Mouse (Mus musculus) adrenal gland, adult 18-20 months (tissue): Measurements from ENCODE around the gene Nabp2. TPM values are rescaled to one million over a fixed set of nuclear protein-coding genes. Genes with fewer than 3 reads are reported as not detected.

ENCODE experiments used
- DNase-seq, 2 experiments: peaks; one replicate each; pipeline ENCODE4 v3.0.0; 2021 to 2022; ENCODE audit warnings: low spot score in 2 of 2
- long read RNA-seq, 2 experiments: library from polyadenylated mRNA; stranded (forward); transcript quantifications; one replicate each; pipeline ENCODE4 v2.0.0; 2021
- total RNA-seq, 2 experiments: library from RNA; stranded (reverse); gene quantifications; 1 replicate in 1 of 2; 2 replicates in 1 of 2; pipeline ENCODE4 v1.2.3; 2021

The Nabp2 gene
- total RNA-seq, result 10 to 100 TPM; 74.3 to 75.2 TPM
- long read RNA-seq, experiment 1, transcript Nabp2-201 (7 exons, 1,130 nt), result major isoform, 33 of 43 reads
- long read RNA-seq, experiment 1, transcript Nabp2-202 (6 exons, 1,371 nt), result minor isoform, 5 of 43 reads
- long read RNA-seq, experiment 1, partial matches to known transcripts, result 0 of 43 reads
- long read RNA-seq, experiment 1, other reads (novel, unspliced or antisense), result 5 of 43 reads
- long read RNA-seq, experiment 2, transcript Nabp2-201 (7 exons, 1,130 nt), result major isoform, 54 of 73 reads
- long read RNA-seq, experiment 2, partial matches to known transcripts, result 5 of 73 reads
- long read RNA-seq, experiment 2, other reads (novel, unspliced or antisense), result 12 of 73 reads

DNA sequence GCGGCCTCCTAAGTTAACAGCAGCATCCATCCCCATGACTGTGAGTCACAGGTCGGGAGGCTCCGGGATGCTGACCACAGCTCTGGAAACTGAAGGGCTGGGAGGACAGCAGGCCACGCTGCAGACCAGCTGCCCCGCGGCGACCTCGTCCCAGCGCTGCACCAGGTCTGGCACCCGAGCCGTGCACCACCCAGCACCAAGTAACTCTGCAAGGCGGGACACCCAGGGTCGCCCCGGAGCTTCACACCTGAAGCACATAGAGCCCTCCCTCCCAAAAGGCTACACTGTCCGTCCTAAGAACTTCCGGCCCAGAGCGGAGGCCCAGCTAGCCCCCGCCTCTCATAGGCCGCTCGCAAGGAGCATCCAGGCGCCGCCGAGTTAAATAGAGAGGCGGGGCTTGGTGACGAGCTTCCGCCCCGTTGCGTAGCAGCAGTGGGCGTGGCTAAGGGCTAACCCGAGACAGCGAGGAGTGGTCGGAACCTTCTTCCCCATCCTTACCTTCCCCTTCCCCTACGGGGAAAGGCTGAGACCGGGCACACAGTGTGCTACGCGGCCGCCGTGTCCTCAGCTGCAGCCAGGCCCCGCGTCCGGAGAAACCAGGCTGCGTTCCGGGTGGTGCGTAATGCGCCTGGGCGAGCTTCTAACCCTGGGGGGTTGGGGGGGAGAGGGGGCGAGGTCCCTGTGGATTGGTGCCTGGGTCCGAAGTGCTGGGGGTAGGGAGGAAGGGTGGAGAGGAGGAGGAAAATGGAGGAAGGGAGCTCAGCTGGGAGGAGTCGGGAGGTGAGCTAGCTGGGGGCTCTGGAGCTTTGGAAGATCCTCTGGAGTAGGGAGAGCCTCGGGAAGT is at the start of gene Nabp2, which contains the start of gene Rnf41:
Nabp2 (minus strand) TSS at position 282 of the 844 bp plus-strand sequence.
Rnf41 (plus strand) TSS at position 447 of the 844 bp plus-strand sequence.
- DNase-seq, result peak; percentile 97 to 98

DNA sequence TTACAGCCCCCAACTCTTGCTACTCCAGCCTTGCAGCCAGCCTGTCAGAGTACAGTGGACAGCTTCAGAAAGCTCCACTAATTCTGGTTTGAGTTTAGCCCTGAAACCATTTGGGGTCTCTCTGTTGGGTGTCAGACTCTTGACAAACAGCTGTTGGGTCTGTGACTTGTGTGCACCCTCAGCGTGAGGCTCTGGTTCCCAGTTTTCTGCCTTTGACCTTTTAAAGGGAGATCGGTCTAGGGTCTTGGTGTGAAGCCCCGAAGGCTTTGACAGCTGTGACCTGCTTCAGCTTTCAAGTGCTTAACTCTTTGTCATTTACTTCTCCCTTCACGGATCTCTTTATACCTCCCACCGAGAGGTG is 49.0 kb upstream of the Nabp2 start:
- DNase-seq, result no peak

DNA sequence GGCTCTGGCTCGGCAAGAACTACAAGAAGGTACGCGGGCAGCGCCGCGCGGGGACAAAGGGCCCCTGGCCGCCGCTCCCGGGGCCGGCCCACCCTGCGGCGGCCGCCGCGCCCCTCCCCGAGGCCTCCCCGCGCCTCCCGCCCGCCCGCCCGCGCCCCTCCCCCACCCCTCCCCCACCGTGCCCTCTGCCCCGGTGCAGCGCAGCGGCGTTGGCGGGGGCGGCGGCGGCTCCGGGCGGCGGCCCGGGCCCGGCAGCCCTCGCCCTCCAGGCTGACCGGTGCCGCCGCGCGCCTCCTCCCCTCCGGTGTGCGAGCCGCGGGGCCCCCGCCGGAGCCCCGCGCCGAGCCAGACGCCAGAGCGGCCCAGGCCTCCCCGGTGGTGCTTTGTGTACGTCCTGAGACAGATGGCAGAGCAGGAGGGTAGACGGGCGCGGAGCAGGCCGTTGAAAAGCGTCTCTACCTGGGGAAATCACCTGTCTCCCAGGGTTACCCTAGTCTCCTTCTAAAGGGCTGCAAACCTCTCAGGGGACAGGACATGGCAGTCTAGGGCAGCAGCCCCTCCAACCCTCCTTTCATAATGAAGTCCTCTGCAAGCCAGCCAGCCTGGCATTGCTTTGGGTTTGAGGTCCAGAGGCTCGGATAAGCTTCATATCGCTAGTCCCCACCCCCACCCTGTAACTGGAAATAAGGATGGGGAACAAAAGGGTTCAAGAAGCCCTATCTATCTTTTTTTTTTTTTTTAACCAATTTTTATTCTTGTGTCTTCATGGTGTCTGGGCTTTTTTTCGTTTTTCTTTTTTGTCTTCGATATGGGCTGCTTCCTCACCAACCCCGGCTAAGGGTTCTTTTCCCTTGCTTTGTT is 48.3 kb upstream of the Nabp2 start:
- peak; percentile 35 to 56 for DNase-seq

DNA sequence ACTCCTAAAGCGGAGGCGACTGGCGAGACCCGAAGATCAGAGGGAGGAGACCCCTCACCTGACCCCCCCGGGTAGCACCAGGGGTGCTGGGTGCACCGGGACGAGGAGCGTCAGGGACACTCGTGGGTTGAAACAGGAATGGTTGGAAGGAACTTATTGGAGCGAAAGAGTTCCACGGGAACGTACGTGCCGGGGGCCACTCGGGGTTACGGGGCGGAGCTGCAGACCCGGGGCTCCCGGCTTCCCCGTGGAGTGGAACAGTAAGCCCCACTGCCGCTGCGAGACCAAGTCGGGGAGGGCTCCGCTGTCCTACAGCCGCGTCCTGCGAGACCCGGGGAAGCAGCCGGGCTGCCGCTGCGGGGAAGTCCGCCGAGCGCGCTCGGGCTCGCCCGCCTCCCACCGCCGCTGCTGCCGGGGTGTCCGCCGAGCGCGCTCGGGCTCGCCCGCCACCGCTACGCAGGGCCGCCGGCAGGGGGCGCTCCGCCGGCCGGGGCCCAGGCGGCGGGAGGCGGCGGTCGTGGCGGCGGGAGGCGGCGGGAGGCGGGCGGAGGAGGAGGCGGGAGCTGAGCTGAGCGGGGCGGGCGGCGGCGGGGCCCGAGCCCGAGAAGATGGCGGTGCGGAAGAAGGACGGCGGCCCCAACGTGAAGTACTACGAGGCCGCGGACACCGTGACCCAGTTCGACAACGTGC is 47.6 kb upstream of the Nabp2 start, which contains the start of gene Smarcc2:
Smarcc2 (plus strand) TSS at position 530 of the 690 bp plus-strand sequence.
- DNase-seq, result peak; percentile 87 to 91

DNA sequence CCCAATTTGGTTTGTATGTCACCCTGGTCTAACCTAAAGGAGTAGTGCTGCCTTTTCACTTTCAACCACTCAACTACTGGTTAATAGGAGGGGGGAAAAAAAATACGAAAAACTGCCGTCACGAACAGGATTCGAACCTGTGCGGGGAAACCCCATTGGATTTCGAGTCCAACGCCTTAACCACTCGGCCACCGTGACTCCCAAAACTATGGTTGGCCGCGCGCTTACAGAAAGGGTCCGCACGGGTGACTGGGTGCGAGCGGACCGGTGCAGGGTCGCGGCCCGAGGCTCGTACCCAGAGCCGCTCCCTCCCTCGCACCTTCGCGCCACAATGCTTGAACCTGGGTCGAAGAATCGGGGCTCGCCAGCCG is 47.0 kb upstream of the Nabp2 start:
- DNase-seq, result peak; percentile 97 to 99

DNA sequence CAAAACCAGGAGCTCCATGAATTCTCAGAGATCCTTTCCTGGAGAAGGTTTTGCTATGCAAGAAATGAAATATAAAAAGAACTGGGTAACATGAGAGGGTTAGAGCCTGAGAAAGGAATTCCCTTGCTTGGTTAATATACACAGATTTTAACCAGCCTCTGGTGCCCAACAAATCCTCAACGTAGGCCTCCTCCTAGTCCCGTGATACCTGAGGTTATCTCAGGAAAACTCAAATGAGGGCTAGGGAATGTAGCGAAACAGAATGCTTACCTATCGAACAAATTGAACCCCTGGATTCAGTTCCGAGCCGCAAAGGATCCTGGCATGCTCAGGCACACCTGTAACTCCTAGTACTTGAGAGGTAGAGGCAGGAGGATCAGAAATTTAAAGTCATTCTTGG is 46.4 kb upstream of the Nabp2 start:
- DNase-seq, result no peak

DNA sequence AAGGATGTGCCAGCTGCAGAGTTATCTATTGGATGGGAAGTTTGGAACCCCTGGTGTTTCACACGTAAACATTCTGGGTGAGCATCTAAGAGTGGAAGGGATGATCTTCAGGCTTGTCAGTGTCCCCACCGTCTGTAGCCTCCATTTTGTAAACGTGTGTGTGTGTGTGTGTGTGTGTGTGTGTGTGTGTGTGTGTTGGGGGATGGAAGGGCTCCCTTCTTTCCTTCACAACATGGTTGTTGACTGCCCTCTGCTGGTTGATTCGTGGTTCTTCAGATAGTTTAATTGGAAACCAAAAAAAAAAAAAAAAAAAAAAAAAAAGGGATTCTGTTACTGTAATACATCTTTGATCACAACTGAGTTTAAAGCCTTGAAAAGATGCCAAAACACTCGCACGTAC is 44.0 kb upstream of the Nabp2 start:
- DNase-seq, result peak in 1 of 2 experiments; percentile 37

DNA sequence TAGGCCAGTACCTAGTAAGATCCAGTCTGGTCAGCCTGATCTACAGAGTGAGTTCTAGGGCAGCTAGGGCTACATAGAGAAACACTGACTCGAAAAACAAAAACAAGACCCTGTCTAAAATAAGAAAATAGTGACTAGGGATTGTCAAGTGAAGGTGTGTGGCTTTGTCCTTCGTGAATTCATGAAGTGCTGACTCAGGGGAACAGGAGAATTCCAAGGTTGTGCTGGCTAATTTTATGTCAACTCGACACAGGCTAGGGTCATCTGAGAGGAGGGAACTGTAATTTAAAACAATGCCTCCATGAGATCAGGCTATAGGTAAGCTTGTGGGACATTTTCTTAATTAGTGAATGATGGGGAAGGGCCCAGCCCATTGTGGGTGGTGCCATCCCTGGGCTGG is 43.2 kb upstream of the Nabp2 start:
- no peak for DNase-seq

DNA sequence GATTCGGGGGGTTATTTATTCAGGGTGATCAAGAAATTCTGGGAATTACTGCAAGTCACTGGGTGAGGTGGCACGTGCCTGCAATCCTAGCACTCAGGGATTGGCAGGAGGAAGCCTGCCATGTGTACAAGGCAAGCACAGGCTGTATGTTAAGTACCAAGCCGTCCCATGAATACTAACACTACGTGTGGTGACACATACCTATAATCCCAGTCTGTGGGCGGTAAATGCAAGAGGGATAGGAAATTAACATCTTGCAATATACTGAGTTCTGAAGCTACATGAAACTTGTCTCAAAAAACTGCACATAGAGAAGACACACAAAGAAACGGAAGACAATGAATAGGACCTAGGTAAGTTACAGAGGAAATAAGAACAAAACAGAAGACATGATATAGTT is 39.7 kb upstream of the Nabp2 start:
- no peak for DNase-seq

DNA sequence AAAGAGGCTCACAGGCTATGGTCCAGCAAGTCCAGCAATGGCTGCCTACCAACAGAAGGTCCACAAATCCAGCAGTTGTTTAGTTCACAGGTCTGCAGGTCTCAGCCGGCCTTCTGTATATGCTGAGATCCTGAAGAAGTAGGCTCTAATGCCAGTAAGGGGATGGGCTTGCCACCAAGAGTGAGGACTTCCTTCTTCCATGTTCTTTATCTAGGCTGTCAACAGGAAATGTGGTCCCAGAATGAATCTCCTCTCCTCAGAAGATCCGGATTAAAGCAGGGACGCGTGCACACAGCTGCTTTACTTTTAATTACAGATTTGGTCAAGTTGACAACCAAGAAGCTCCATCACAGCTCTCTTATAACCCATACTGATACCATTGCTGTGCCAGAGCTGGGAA is 34.1 kb upstream of the Nabp2 start:
- no peak for DNase-seq

DNA sequence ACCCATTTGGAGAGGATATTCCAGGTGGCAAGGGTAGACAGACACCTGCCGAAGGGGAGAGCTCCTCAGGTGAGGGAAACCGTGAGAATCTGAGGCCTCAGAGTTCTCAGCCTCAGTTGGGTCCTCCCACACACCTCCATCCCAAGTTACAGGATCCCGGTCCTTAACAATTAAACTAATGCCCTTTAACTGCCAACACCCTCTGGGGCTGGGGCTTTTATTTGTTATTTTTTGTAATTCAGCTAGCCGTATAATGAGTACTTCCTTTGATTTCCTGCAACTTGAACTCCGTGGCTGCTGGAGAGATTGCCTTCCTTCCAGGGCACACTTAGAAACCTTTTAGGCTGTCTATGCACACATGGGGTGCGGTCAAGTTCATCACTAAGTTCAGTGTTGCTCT is 33.1 kb upstream of the Nabp2 start:
- no peak for DNase-seq

DNA sequence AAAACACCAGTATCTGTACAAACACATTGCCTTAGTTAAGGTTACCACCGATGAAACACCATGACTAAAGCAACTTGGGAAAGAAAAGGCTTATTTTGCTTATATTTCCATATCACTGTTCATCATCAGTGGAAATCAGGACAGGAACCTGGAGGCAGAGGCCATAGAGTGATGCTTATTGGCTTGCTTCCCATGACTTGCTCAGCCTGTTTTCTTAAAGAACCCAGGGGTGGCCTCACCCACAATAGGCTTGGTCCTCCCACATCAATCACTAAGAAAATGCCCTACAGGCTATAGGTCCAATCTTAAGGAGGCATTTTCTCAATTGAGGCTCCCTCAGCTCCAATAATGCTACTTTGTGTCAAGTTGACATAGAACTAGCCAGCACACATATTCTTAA is 31.4 kb upstream of the Nabp2 start:
- DNase-seq, result no peak

DNA sequence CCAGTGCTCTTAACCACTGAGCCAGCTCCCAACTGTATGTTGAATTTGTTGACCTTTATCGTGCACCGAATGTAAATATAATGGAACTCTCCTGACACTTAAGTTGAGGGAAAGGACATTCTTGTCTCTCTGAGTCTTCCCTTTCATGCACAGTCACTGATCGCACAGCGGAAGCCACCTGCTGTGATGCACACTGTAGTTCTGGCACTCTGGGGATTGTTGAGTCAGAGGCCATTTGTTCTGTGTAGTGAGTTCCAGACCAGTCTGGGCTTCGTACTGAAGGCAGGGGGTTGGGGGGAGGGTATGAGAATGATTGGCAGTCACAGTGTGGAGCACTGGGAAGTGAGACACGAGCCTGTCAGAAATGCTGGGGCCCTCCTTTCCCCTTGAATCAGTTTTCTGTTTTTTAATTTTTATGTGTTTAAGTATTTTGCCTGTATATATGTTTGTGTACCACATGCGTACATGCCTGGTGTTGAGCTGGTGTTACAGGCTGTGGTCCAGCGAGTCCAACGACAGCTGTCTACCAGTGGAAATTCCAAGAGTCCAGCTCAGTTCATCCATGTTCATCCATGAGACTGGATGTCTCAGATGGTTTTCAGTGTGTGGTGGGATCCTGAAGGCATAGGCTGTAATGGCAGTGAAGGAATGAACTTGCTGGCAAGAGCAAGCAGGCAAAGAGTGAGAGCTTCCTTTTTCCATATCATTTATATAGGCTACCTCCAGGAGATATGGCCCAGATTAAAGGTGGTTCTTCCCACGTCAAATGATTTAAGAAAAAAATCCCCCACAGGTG is 30.2 kb upstream of the Nabp2 start:
- DNase-seq, result no peak

DNA sequence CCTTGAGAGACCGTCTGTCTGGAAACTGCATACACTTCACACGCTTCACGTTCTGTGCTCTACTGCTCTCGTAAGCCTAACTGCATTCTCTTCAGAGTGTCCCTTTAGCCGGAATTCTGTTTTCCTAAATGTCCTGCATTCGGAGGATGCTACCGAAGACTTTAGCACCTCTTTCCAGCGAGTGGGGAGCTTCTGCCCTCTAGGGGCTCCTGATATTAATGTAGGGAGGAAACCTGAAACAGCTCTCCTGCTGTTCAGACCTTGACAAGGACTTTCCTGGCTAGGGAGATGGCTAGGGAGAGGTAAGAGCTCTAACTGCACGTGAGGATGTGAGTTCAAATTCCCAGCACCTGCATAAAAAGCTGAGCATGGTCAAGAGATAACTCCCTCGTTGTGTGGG is 29.1 kb upstream of the Nabp2 start:
- no peak for DNase-seq

DNA sequence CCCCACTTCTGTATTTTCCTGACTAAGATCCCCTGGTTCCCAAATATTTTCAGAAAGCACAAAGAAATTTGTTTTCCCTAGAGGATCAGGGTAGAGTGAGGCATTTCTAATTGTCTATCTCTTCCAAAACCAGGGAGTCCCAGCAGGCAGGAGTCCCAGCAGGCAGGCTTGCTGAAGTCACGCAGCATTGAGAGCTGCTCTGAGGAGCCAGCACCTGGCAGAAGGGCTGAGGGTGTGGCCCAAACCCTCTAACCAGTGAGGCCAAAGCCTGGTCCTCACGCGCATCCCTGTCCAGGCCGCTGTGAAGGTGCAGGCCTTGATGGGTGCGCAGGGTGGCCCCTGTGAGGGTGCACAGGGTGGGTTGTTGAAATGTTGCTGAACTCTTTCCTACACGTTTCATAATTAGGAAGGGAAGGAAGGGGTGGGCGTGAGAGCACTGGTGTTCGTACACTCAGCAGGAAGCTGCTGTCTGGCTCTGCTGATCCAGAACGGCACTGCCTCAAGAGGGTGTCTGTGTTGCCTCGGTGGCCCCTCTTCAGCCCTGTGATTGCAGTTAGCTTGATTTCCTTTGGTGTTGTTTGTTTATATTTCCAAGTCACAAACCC is 27.5 kb upstream of the Nabp2 start:
- DNase-seq, result no peak

DNA sequence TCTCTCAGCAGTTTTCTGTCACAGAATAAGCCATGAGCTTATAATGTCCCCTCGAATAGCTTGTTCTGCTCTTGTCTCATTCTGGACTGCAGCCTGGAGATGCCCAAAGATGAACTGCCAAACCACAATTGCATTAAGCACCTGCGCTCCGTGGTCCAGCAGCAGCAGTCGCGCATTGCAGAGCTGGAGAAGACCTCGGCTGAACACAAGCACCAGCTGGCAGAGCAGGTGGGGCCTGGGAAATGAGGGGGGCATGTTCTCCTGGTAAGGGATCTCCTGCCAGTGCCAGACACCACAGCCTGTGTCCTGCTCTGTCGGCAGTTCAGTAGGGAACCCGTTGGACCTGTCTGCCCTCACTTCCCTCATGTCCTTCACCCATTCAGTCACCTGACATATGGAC is 25.1 kb upstream of the Nabp2 start:
- DNase-seq, result no peak

DNA sequence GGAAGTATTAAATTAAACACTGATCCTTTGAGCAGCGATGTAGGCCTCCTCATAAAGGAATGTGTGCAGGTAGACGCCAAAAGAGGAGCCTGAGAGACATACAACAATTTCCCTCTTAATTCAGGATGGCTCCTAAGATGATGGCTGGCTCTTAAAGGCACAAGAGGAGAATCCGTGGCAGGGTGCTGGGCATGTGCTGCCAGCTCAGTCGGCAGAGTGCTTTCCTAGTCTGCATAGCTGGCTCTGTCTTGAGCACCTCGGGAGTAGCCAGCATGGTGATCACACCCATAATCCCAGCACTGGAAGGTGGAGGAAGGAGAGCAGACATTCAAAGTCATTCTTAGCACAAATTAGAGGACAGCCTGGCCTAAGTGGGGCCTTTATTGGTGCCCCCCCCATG is 24.6 kb upstream of the Nabp2 start:
- DNase-seq, result no peak

DNA sequence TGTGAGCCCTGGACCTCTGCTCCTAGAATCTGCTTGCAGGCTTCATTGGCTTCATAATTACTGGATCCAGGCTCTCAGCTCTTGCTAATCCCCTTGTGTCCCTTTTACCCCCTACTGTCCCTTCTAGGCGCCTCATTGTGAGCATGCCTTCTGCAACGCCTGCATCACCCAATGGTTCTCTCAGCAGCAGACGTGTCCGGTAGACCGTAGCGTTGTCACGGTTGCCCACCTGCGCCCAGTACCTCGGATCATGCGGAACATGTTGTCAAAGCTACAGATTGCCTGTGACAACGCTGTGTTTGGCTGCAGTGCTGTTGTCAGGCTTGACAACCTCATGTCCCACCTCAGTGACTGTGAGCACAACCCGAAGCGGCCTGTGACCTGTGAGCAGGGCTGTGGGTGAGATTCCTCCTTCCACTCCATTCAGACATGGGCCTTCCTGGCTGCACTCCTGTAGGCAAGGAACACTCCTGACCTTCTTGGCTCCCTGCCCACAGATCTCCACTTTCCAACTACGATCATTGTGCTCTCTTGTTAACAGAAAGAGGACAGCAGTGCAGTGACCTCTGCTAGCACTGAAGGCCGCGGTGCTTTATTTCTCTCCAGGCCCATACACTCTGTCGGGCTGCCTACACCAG is 24.0 kb upstream of the Nabp2 start:
- peak; percentile 57 to 59 for DNase-seq

DNA sequence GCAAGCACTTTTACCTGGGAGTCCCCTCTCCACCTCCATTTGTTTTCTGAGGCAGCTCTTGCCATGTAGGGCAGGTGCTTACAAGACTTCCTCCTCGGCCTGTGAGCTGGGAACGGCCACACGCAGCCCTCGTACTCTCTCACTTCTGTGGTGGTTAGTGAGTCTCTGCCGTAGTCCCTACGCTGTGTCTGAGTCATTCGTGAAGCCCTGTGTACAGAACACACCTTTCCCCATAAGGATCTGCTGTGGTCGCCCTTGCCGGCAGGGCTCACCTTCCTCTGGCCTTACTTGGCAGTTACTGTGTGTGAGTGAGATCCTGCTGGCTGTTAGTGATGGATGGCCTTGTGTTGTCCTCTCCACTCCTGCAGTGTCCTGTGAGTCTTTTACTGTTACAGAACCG is 23.4 kb upstream of the Nabp2 start:
- DNase-seq, result no peak
